In genomic region chr2:180115279-180115678, GRCm38 (mm10) we compare ENCODE assay signal across 9 mouse cellular contexts. TPM values are rescaled to one million over a fixed set of nuclear protein-coding genes. Genes with fewer than 3 reads are reported as not detected.
DNase-seq lines count a peak whose midpoint lies in the region; ATAC-seq and TF ChIP-seq lines count a peak whose summit lies in the region.
"Had no signal": no experiment of that assay in that cellular context is flagged by ENCODE, and none has a peak within 500 bp of the region (broad histone marks: within the 10 kb centered on the region; RNA-seq: fewer than 3 reads in every experiment).

No protein-coding gene starts in this region.

- no peak for ATAC-seq in liver, postnatal 0 days
- ATAC-seq in CD4-positive, CD25-positive, alpha-beta regulatory T cell, adult 4 months, result no peak

- H3K4me2 ChIP-seq in liver, postnatal 0 days (ENCODE audit: low read depth, low read length), result no peak overlapping the region
- H3K4me2 ChIP-seq: neural tube, embryonic 13.5 days had no signal

- WGBS in heart, embryonic 10.5 days, result 26% methylated on average over 6 of the region's 6 CpGs
- 43% methylated on average over 6 of the region's 6 CpGs for WGBS in liver, postnatal 0 days (ENCODE audit: insufficient replicate concordance)

- TF ChIP-seq EP300 in liver, postnatal 0 days (IDR thresholded peaks at IDR 0.05; ENCODE audit: low read depth), result no peak

- H3K27me3 ChIP-seq in heart, embryonic 10.5 days (ENCODE audit: insufficient read depth, poor library complexity, severe bottlenecking), result peaks cover 18% of the 10 kb centered on the region; the same call in 1 of the 2 replicates
- no peaks in the 10 kb centered on the region for H3K27me3 ChIP-seq in liver, postnatal 0 days (ENCODE audit: insufficient read depth, low read length)
- H3K27me3 ChIP-seq: neural tube, embryonic 13.5 days had no signal

- DNase-seq in layer of hippocampus, adult 2 months (ENCODE audit: low spot score in 2 of 2), result no peak
- no peak for DNase-seq in layer of hippocampus, postnatal 14 days (ENCODE audit: low spot score in 2 of 2)
- peak; percentile 84 for DNase-seq in brain, embryonic 14.5 days (ENCODE audit: low read depth)
- DNase-seq in heart, embryonic 10.5 days (ENCODE audit: low spot score), result no peak
- peak in 1 of 2 experiments; percentile 37 for DNase-seq in left cerebral cortex, adult 2 months (ENCODE audit: extremely low spot score in 1 of 2, low spot score in 2 of 2)
- DNase-seq in urinary bladder, postnatal 14 days (ENCODE audit: low spot score), result peak; percentile 81
- DNase-seq in liver, postnatal 0 days, result no peak

- TF ChIP-seq CTCF in layer of hippocampus, adult 2 months (conservative IDR thresholded peaks at IDR 0.05), result no peak
- no peak for TF ChIP-seq CTCF in brain, embryonic 14.5 days (IDR thresholded peaks at IDR 0.05; ENCODE audit: borderline replicate concordance, extremely low read depth, insufficient read depth, insufficient read length)
- no peak for TF ChIP-seq CTCF in left cerebral cortex, adult 2 months (IDR thresholded peaks at IDR 0.05)
- TF ChIP-seq CTCF in liver, postnatal 0 days (IDR thresholded peaks at IDR 0.05; ENCODE audit: low read depth), result no peak

- H3K9me3 ChIP-seq in heart, embryonic 10.5 days, result no peaks in the 10 kb centered on the region
- no peaks in the 10 kb centered on the region for H3K9me3 ChIP-seq in liver, postnatal 0 days (ENCODE audit: low read length)
- H3K9me3 ChIP-seq: neural tube, embryonic 13.5 days had no signal

- no peak overlapping the region for H3K4me3 ChIP-seq in layer of hippocampus, adult 2 months
- H3K4me3 ChIP-seq in heart, embryonic 10.5 days, result no peak overlapping the region
- H3K4me3 ChIP-seq in left cerebral cortex, adult 2 months, result no peak overlapping the region
- H3K4me3 ChIP-seq in liver, postnatal 0 days (ENCODE audit: low read depth, low read length), result no peak overlapping the region
- H3K4me3 ChIP-seq: neural tube, embryonic 13.5 days had no signal

- no peak for TF ChIP-seq POLR2A in brain, embryonic 14.5 days (IDR thresholded peaks at IDR 0.05; ENCODE audit: borderline replicate concordance, extremely low read depth, insufficient read depth, insufficient read length, poor library complexity, severe bottlenecking)

- peak overlapping the region; percentile 43; the same call in 1 of the 2 replicates for H3K27ac ChIP-seq in layer of hippocampus, adult 2 months
- H3K27ac ChIP-seq in heart, embryonic 10.5 days, result peak overlapping the region; percentile 63; the same call in 1 of the 2 replicates
- H3K27ac ChIP-seq in left cerebral cortex, adult 2 months, result peak overlapping the region; percentile 91
- no peak overlapping the region for H3K27ac ChIP-seq in liver, postnatal 0 days (ENCODE audit: low read depth)

- no peak overlapping the region for H3K9ac ChIP-seq in liver, postnatal 0 days (replicated peaks)
- H3K9ac ChIP-seq: neural tube, embryonic 13.5 days had no signal

- peaks cover 64% of the 10 kb centered on the region for H3K4me1 ChIP-seq in heart, embryonic 10.5 days
- H3K4me1 ChIP-seq in liver, postnatal 0 days (ENCODE audit: insufficient read depth), result peaks cover 24% of the 10 kb centered on the region

- H3K36me3 ChIP-seq in heart, embryonic 10.5 days, result no peaks in the 10 kb centered on the region
- no peaks in the 10 kb centered on the region for H3K36me3 ChIP-seq in liver, postnatal 0 days (replicated peaks; ENCODE audit: insufficient read depth, low read length)
- H3K36me3 ChIP-seq: neural tube, embryonic 13.5 days had no signal

- intact Hi-C loops in left cerebral cortex, adult 2 months (cut with DNase I), result no loop called here

RNA-seq across cellular contexts. Expression of gene Osbpl2, which starts 3.8 kb away (rescaled TPM):
- 10 to 100 TPM; 46.0 to 49.2 TPM for total RNA-seq in layer of hippocampus, adult 2 months (2021)
- 10 to 100 TPM; 52.0 to 53.5 TPM for total RNA-seq in layer of hippocampus, postnatal 14 days (2021)
- 35.8 and 47.8 TPM in 2 replicates for polyA plus RNA-seq in brain, embryonic 14.5 days (2012; rRNA removed)
- polyA plus RNA-seq in heart, embryonic 10.5 days (2016; fragmentation: Nextera tagmentation; extraction: Ambion mirVana), result 29.7 and 38.0 TPM in 2 replicates
- 10 to 100 TPM; 46.2 to 50.6 TPM for total RNA-seq in left cerebral cortex, adult 2 months (2021)
- polyA plus RNA-seq in liver, postnatal 0 days (2015; fragmentation: Nextera tagmentation; extraction: Ambion mirVana), result 9.6 and 10.5 TPM in 2 replicates
- 10 to 100 TPM; 20.6 to 24.3 TPM for polyA plus RNA-seq in CD4-positive, CD25-positive, alpha-beta regulatory T cell, adult 4 months (2017; shearing (Covaris generic))

RNA-seq across cellular contexts. Expression of gene Hrh3, which starts 11.0 kb away (rescaled TPM):
- 10 to 100 TPM; 46.4 to 47.6 TPM for total RNA-seq in layer of hippocampus, adult 2 months (2021)
- total RNA-seq in layer of hippocampus, postnatal 14 days (2021), result 10 to 100 TPM; 24.8 to 33.6 TPM
- 10.8 and 11.0 TPM in 2 replicates for polyA plus RNA-seq in brain, embryonic 14.5 days (2012; rRNA removed)
- polyA plus RNA-seq in heart, embryonic 10.5 days (2016; fragmentation: Nextera tagmentation; extraction: Ambion mirVana), result 0.10 TPM in 1 of 2 replicates, not detected in the other
- total RNA-seq in left cerebral cortex, adult 2 months (2021), result 10 to 100 TPM; 84.3 to 85.7 TPM
- not detected in 2 replicates for polyA plus RNA-seq in liver, postnatal 0 days (2015; fragmentation: Nextera tagmentation; extraction: Ambion mirVana)
- not detected for polyA plus RNA-seq in CD4-positive, CD25-positive, alpha-beta regulatory T cell, adult 4 months (2017; shearing (Covaris generic))

RNA-seq across cellular contexts. Expression of gene Mtg2, which starts 44.9 kb away (rescaled TPM):
- total RNA-seq in layer of hippocampus, adult 2 months (2021), result 10 to 100 TPM; 19.2 to 22.7 TPM
- 10 to 100 TPM; 15.7 to 16.3 TPM for total RNA-seq in layer of hippocampus, postnatal 14 days (2021)
- polyA plus RNA-seq in brain, embryonic 14.5 days (2012; rRNA removed), result 36.3 and 39.7 TPM in 2 replicates
- 28.2 and 29.7 TPM in 2 replicates for polyA plus RNA-seq in heart, embryonic 10.5 days (2016; fragmentation: Nextera tagmentation; extraction: Ambion mirVana)
- total RNA-seq in left cerebral cortex, adult 2 months (2021), result 10 to 100 TPM; 15.6 to 18.4 TPM
- 9.6 and 9.8 TPM in 2 replicates for polyA plus RNA-seq in liver, postnatal 0 days (2015; fragmentation: Nextera tagmentation; extraction: Ambion mirVana)
- 10 to 100 TPM; 42.6 to 52.6 TPM for polyA plus RNA-seq in CD4-positive, CD25-positive, alpha-beta regulatory T cell, adult 4 months (2017; shearing (Covaris generic))

RNA-seq across cellular contexts. Expression of gene Adrm1, which starts 56.0 kb away (rescaled TPM):
- total RNA-seq in layer of hippocampus, adult 2 months (2021), result 100 to 1,000 TPM; 105 to 108 TPM
- total RNA-seq in layer of hippocampus, postnatal 14 days (2021), result 100 to 1,000 TPM in 1 of 2 experiments, 10 to 100 TPM in 1; 98.4 to 104 TPM
- 124 and 148 TPM in 2 replicates for polyA plus RNA-seq in brain, embryonic 14.5 days (2012; rRNA removed)
- 202 and 240 TPM in 2 replicates for polyA plus RNA-seq in heart, embryonic 10.5 days (2016; fragmentation: Nextera tagmentation; extraction: Ambion mirVana)
- 100 to 1,000 TPM in 1 of 2 experiments, 10 to 100 TPM in 1; 96.4 to 101 TPM for total RNA-seq in left cerebral cortex, adult 2 months (2021)
- polyA plus RNA-seq in liver, postnatal 0 days (2015; fragmentation: Nextera tagmentation; extraction: Ambion mirVana), result 91.9 and 98.0 TPM in 2 replicates
- 100 to 1,000 TPM in 1 of 2 experiments, 10 to 100 TPM in 1; 83.1 to 115 TPM for polyA plus RNA-seq in CD4-positive, CD25-positive, alpha-beta regulatory T cell, adult 4 months (2017; shearing (Covaris generic))

Comparison
In these comparisons a context has a peak if more than half of its experiments do, and no peak if none do; other contexts are left out.
1. DNase-seq: peak in brain, embryonic 14.5 days (single experiment) and urinary bladder, postnatal 14 days (single experiment); none in layer of hippocampus, adult 2 months (0 of 2), layer of hippocampus, postnatal 14 days (0 of 2), heart, embryonic 10.5 days (single experiment) and liver, postnatal 0 days (single experiment).
2. RNA of gene Hrh3, which starts 11.0 kb away (polyA plus RNA-seq): 10.8 to 11.0 TPM in brain, embryonic 14.5 days; 0.10 TPM in heart, embryonic 10.5 days, not detected in liver, postnatal 0 days and not detected in CD4-positive, CD25-positive, alpha-beta regulatory T cell, adult 4 months; every median in the first group is over 10 times any median in the second.